Mouse (Mus musculus): ENCODE data around the gene Wfdc10.

GRCm38 (mm10) chr2:164656483-164656882 lies 637 bp downstream of the Wfdc10 start, which contains the start of gene Wfdc9:
- TF ChIP-seq CTCF (IDR thresholded peaks at IDR 0.05; ENCODE audit: low read depth): no peak
- TF ChIP-seq EP300 (IDR thresholded peaks at IDR 0.05; ENCODE audit: low read depth): no peak
